Mouse (Mus musculus) MN1 (cell line): ENCODE results near the gene B3gnt2.

ENCODE experiments used
- DNase-seq: peaks from one replicate; pipeline ENCODE4 v3.0.0-alpha.2; 2016; ENCODE audit warnings: low spot score

Gene B3gnt2

GRCm38 (mm10) chr11:22815143-22815542 lies 45.6 kb downstream of the B3gnt2 start:
- no peak for DNase-seq

GRCm38 (mm10) chr11:22813921-22814704 lies 46.6 kb downstream of the B3gnt2 start:
- DNase-seq, result no peak

- DNase-seq, result no peak
Measured at GRCm38 (mm10) chr11:22813427-22813826, 47.3 kb downstream of the B3gnt2 start.

GRCm38 (mm10) chr11:22811413-22811812 lies 49.3 kb downstream of the B3gnt2 start:
- DNase-seq, result no peak

GRCm38 (mm10) chr11:22809465-22810096 lies 51.2 kb downstream of the B3gnt2 start:
- DNase-seq, result no peak

- no peak for DNase-seq
Measured at GRCm38 (mm10) chr11:22808040-22808439, 52.7 kb downstream of the B3gnt2 start.

- no peak for DNase-seq
Measured at GRCm38 (mm10) chr11:22805171-22805570, 55.6 kb downstream of the B3gnt2 start.

- no peak for DNase-seq
Measured at GRCm38 (mm10) chr11:22799987-22800424, 60.8 kb downstream of the B3gnt2 start.

GRCm38 (mm10) chr11:22798916-22799315 lies 61.8 kb downstream of the B3gnt2 start:
- no peak for DNase-seq

GRCm38 (mm10) chr11:22794734-22795133 lies 66.0 kb downstream of the B3gnt2 start:
- no peak for DNase-seq

GRCm38 (mm10) chr11:22793881-22794203 lies 66.9 kb downstream of the B3gnt2 start:
- DNase-seq, result no peak

GRCm38 (mm10) chr11:22793176-22793880 lies 67.4 kb downstream of the B3gnt2 start:
- no peak for DNase-seq

- no peak for DNase-seq
Measured at GRCm38 (mm10) chr11:22792149-22792548, 68.6 kb downstream of the B3gnt2 start.

- DNase-seq, result no peak
Measured at GRCm38 (mm10) chr11:22791726-22792125, 69.0 kb downstream of the B3gnt2 start.

- no peak for DNase-seq
Measured at GRCm38 (mm10) chr11:22787833-22788232, 72.9 kb downstream of the B3gnt2 start.

- no peak for DNase-seq
Measured at GRCm38 (mm10) chr11:22784477-22784876, 76.3 kb downstream of the B3gnt2 start.

- DNase-seq, result no peak
Measured at GRCm38 (mm10) chr11:22782705-22783124, 78.0 kb downstream of the B3gnt2 start.

GRCm38 (mm10) chr11:22781190-22781589 lies 79.6 kb downstream of the B3gnt2 start:
- DNase-seq, result no peak

GRCm38 (mm10) chr11:22780761-22781160 lies 80.0 kb downstream of the B3gnt2 start:
- no peak for DNase-seq

- no peak for DNase-seq
Measured at GRCm38 (mm10) chr11:22779821-22780551, 80.8 kb downstream of the B3gnt2 start.

- no peak for DNase-seq
Measured at GRCm38 (mm10) chr11:22778596-22778995, 82.2 kb downstream of the B3gnt2 start.

GRCm38 (mm10) chr11:22777531-22777930 lies 83.2 kb downstream of the B3gnt2 start:
- DNase-seq, result no peak
